Mouse (Mus musculus): Measurements from ENCODE around the gene Anxa4. TPM values are rescaled to one million over a fixed set of nuclear protein-coding genes. Genes with fewer than 3 reads are reported as not detected.

Gene Anxa4
- polyA plus RNA-seq (2012; rRNA removed; ENCODE audit: low replicate concordance) = 65.2 and 147 TPM in 2 replicates

DNA sequence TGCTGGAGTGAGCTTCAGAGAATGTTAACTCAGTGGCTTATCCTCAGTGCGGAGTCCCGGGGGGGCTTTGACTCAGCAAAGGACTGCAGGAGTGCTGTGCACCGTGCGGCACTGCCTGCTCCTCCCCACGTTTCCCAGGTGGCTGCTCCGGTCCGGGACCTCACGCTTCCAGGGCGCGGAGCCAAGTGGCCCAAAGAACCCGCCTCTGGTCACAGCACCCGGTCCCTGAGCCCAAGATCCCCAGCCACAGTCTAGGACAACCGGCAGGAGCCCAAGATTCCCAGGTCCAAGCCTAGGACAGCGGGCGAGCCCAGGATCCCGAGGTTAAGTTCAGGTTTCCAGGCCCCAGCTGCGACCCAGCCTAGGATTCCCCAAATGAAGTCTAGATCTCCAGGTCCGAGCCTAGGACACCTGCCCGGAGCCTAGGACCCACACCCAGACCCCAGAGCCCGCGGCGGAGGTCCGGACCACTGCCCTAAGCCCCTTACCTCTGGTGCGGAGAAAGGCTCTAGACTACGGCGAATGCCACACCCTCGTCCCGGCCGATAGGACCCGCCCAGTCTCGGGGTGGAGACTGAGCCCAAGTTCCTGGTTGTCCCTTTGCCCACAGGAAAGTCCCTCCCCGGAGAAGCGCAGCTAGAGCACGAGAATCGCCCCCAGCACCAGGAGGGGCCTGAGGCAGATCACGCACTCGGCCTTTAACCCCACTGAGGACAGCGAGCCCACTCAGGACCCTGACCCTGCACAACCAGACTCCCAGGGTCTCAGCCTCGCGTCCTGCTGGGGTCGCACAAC lies at the start of gene Anxa4:
Gene Anxa4, minus strand, starts transcription at position 564 of the 795 bp plus-strand sequence.

DNA sequence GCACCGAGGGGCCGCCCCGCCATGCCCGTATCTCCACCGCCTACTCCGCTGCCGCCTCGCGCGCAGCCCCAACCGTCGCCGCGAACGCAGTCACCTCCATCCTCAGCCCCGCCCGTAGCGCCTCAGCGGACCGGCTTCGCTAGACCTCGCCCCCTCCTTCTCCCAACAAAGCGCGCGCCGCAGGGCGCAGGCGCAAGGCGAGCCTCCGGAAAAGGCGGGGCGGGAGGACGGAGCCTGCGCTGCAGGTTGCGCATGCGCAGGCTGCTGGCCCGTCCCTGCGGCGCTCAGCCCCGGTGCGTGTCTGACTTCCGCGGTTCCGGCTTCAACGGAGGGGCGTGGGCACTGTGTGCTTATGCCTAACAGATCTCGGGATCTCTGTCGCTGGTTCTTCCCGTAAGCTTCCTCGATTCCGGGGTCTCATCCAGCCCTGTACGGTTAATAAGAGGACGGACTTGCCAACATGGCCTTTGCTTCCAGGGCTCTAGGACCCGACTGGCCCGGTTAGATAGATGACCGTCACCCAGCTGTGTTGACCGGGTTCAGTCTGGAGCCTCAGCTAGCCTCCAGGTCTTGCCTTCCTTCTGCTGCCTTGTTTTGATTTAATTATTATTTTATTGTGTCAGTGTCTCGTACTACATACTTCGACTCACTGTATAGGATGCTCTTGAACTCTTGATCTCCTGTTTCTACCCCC lies 60.1 kb downstream of the Anxa4 start, which contains the start of gene Gmcl1:
Gene Gmcl1, minus strand, starts transcription at position 201 of the 694 bp plus-strand sequence.

Other genes starting within 250 kb of the Anxa4 start
- gene Asprv1, start 165.4 kb downstream of the Anxa4 start, polyA plus RNA-seq (2012; rRNA removed; ENCODE audit: low replicate concordance) = 0.08 and 0.15 TPM in 2 replicates
- gene Mxd1, start 124.4 kb downstream of the Anxa4 start, polyA plus RNA-seq (2012; rRNA removed; ENCODE audit: low replicate concordance) = 41.7 and 183 TPM in 2 replicates
- 5.0 and 5.2 TPM in 2 replicates for gene Snrnp27, start 109.1 kb downstream of the Anxa4 start, polyA plus RNA-seq (2012; rRNA removed; ENCODE audit: low replicate concordance)
- 11.0 and 19.8 TPM in 2 replicates for gene Gmcl1, start 60.2 kb downstream of the Anxa4 start, polyA plus RNA-seq (2012; rRNA removed; ENCODE audit: low replicate concordance)
- gene Aak1, start 55.9 kb upstream of the Anxa4 start, polyA plus RNA-seq (2012; rRNA removed; ENCODE audit: low replicate concordance) = 9.6 and 10.1 TPM in 2 replicates
- 21.5 and 47.0 TPM in 2 replicates for gene Nfu1, start 215.7 kb upstream of the Anxa4 start, polyA plus RNA-seq (2012; rRNA removed; ENCODE audit: low replicate concordance)
- gene Gfpt1, start 249.3 kb upstream of the Anxa4 start, polyA plus RNA-seq (2012; rRNA removed; ENCODE audit: low replicate concordance) = 7.5 and 14.0 TPM in 2 replicates

Data from duodenum, adult 2 months (tissue).